Mouse (Mus musculus): ENCODE results near the gene Tnrc18. TPM values are rescaled to one million over a fixed set of nuclear protein-coding genes. Genes with fewer than 3 reads are reported as not detected.

Tnrc18 gene
- total and polyA plus RNA-seq, 3 experiments: 0.71 to 7.7 (median 5.2) TPM

GRCm38 (mm10) chr5:142786709-142787108, 30.8 kb downstream of the Tnrc18 start:
- Histone ChIP-seq H3K9me3 (replicated peaks; ENCODE audit: low read length) (peaks cover 17% of the 10 kb centered on the region), H3K27me3 (replicated peaks) (no peaks in the 10 kb centered on the region), H3K4me2 (ENCODE audit: insufficient read depth, low read depth, poor library complexity, severe bottlenecking) (no peak overlapping the region), H3K36me3 (replicated peaks in 1 of 2; ENCODE audit: control insufficient read depth in 1 of 2, insufficient read depth in 1 of 2, low read length in 1 of 2) (peaks cover 28 to 76% of the 10 kb centered on the region in 2 experiments), H3K9ac (ENCODE audit: insufficient read depth, low read depth) (no peak overlapping the region), H3K27ac (ENCODE audit: insufficient read depth, low read depth) (no peak overlapping the region), H3K4me3 (replicated peaks in 1 of 3; ENCODE audit: low read depth in 2 of 3, low read length in 2 of 3, poor library complexity in 1 of 3) (no peak overlapping the region), H3K79me2 (replicated peaks; ENCODE audit: control insufficient read depth, extremely low read depth, insufficient read depth, poor library complexity, severe bottlenecking) (peaks cover 26% of the 10 kb centered on the region), H3K4me1 (ENCODE audit: control insufficient read depth in 1 of 2, insufficient read depth in 2 of 2) (peaks cover 3 to 15% of the 10 kb centered on the region in 2 experiments; a peak in 3 of 4 replicates)
- dilution Hi-C loops (cut with MboI; ENCODE audit: extremely low pct_ligation_motif_present, extremely low pct_unique_long_range_greater_than_20kb, low sequenced_read_pairs) (no loop called here), in situ Hi-C loops (cut with MboI; ENCODE audit: low pct_ligation_motif_present, low pct_unique_long_range_greater_than_20kb, low sequenced_read_pairs) (no loop called here)
- no peak for DNase-seq (ENCODE audit: extremely low read depth)
- no peak for TF ChIP-seq ZMIZ1 (IDR thresholded peaks at IDR 0.05; ENCODE audit: low read depth, low read length)
- no peak for TF ChIP-seq ZC3H11A (IDR thresholded peaks at IDR 0.05; ENCODE audit: low read depth, low read length)
- TF ChIP-seq ELF1 (IDR thresholded peaks at IDR 0.05; ENCODE audit: low read depth, low read length): no peak
- TF ChIP-seq JUN (IDR thresholded peaks at IDR 0.05; ENCODE audit: insufficient read depth, low read depth, low read length): no peak
- TF ChIP-seq USF1 (IDR thresholded peaks at IDR 0.05; ENCODE audit: low read depth, low read length): no peak
- no peak for TF ChIP-seq GABPA (IDR thresholded peaks at IDR 0.05; ENCODE audit: insufficient replicate concordance, low read depth, low read length)
- no peak for TF ChIP-seq ZNF384 (IDR thresholded peaks at IDR 0.05; ENCODE audit: low read depth, low read length)
- TF ChIP-seq TCF12 (IDR thresholded peaks at IDR 0.05; ENCODE audit: low read depth, low read length): no peak
- TF ChIP-seq KAT2A (IDR thresholded peaks at IDR 0.05; ENCODE audit: insufficient replicate concordance, low read length): no peak
- TF ChIP-seq TBP (conservative IDR thresholded peaks at IDR 0.05; ENCODE audit: low read depth, low read length): no peak
- TF ChIP-seq JUND (conservative IDR thresholded peaks at IDR 0.05; ENCODE audit: low read depth, low read length): no peak
- no peak for TF ChIP-seq IRF4 (IDR thresholded peaks at IDR 0.05; ENCODE audit: low read depth, low read length)
- no peak for TF ChIP-seq EP300 (IDR thresholded peaks at IDR 0.05; ENCODE audit: low read length)
- TF ChIP-seq MAZ (IDR thresholded peaks at IDR 0.05; ENCODE audit: low read depth, low read length): no peak
- TF ChIP-seq POLR2AphosphoS2 (IDR thresholded peaks at IDR 0.05; ENCODE audit: low read depth, low read length): no peak

GRCm38 (mm10) chr5:142786215-142786614, 31.2 kb downstream of the Tnrc18 start:
- H3K4me2 ChIP-seq (ENCODE audit: insufficient read depth, low read depth, poor library complexity, severe bottlenecking): no peak overlapping the region
- TF ChIP-seq USF2 (conservative IDR thresholded peaks at IDR 0.05; ENCODE audit: low read depth, low read length) (no peak), MYC (IDR thresholded peaks at IDR 0.05; ENCODE audit: low read depth, low read length) (no peak), MEF2A (IDR thresholded peaks at IDR 0.05; ENCODE audit: borderline replicate concordance, low read depth, low read length) (no peak), CHD2 (IDR thresholded peaks at IDR 0.05; ENCODE audit: low read length) (no peak), ZMIZ1 (IDR thresholded peaks at IDR 0.05; ENCODE audit: low read depth, low read length) (no peak), ZNF384 (IDR thresholded peaks at IDR 0.05; ENCODE audit: low read depth, low read length) (no peak), JUND (conservative IDR thresholded peaks at IDR 0.05; ENCODE audit: low read depth, low read length) (no peak), IRF4 (IDR thresholded peaks at IDR 0.05; ENCODE audit: low read depth, low read length) (no peak), ZKSCAN1 (IDR thresholded peaks at IDR 0.05; ENCODE audit: borderline replicate concordance, low read depth, low read length) (no peak)
- in situ Hi-C loops (cut with MboI; ENCODE audit: low pct_ligation_motif_present, low pct_unique_long_range_greater_than_20kb, low sequenced_read_pairs): no loop called here
- H3K79me2 ChIP-seq (replicated peaks; ENCODE audit: control insufficient read depth, extremely low read depth, insufficient read depth, poor library complexity, severe bottlenecking): peaks cover 28% of the 10 kb centered on the region
- no peak overlapping the region for H3K9ac ChIP-seq (ENCODE audit: insufficient read depth, low read depth)
- no peak overlapping the region for H3K27ac ChIP-seq (ENCODE audit: insufficient read depth, low read depth)
- H3K27me3 ChIP-seq (replicated peaks): no peaks in the 10 kb centered on the region
- dilution Hi-C loops (cut with MboI; ENCODE audit: extremely low pct_ligation_motif_present, extremely low pct_unique_long_range_greater_than_20kb, low sequenced_read_pairs): no loop called here
- H3K4me1 ChIP-seq (ENCODE audit: control insufficient read depth in 1 of 2, insufficient read depth in 2 of 2): peaks cover 4 to 14% of the 10 kb centered on the region in 2 experiments; a peak in 3 of 4 replicates
- H3K4me3 ChIP-seq (replicated peaks in 1 of 3; ENCODE audit: low read depth in 2 of 3, low read length in 2 of 3, poor library complexity in 1 of 3): no peak overlapping the region
- H3K9me3 ChIP-seq (replicated peaks; ENCODE audit: low read length): peaks cover 17% of the 10 kb centered on the region
- peaks cover 29 to 75% of the 10 kb centered on the region in 2 experiments for H3K36me3 ChIP-seq (replicated peaks in 1 of 2; ENCODE audit: control insufficient read depth in 1 of 2, insufficient read depth in 1 of 2, low read length in 1 of 2)
- no peak for DNase-seq (ENCODE audit: extremely low read depth)

All from CH12.LX (cell line).